Mouse (Mus musculus) thymus, adult 18-20 months (tissue): Measurements from ENCODE around the gene Thoc6.

Experiments
- DNase-seq, 2 experiments: peaks; one replicate each; pipeline ENCODE4 v3.0.0; 2022; ENCODE audit warnings: mixed read lengths in 2 of 2

Thoc6 gene

DNA sequence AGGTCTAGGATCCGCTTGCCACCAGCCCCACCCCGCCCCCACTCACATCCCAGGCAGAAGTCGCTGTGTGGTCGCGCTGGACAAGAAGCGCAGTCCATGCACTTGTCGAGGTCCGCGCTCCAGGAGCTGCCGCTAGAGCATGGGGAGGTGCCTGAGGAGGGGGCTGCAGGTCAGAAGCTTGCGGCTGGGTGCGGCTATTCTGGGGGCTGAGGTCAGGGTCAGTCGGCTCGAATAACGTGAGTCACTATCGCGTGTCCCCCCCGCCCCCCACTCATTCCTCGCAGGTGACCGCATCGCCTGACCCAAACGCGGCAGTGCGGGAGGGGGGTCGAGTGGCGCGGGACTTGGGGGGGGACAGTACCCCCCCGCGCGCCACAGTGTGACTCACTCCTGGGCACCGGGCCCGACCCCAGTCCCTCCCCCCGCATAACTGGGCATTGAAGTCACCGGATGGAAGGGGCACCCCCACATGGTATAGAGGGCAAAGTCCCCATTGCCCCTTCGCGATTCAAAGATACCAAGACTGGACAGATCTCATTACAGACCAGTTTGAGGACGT lies 2.9 kb upstream of the Thoc6 start:
- peak in 1 of 2 experiments; percentile 33 for DNase-seq

DNA sequence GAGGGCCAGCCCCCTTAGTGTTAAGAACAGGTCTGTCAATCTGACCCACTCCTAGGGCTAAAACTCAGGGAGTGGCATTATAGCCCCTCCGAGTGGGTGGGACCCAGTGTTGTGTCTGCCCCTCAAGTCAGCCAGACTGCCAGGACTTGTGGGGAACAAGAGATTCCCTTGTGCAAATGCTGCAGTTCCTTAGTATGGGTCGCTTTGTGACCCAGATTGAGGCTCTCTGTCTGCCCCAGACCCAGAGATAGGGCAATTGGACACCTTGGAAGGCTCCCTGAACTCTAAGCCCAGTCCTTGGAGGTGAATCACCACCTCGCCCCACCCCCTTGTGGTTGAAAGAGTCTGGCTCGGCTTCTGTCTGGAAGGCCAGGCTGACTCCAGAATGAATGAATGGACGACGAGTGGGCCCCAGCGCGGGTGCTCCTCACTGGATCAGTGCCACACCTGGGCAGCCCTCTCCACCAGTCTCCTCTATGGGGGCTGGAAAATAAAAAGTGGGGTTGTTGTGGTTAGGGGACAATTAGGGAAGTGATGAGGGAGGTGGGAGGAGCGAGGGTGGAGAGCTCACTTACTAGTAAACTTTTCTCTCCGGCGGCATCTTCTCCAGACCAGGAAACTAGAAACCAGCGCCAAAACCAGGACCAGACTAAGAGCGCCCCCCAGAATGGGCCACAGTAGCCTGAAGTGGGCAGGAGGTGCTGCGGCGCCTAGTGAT lies 2.0 kb upstream of the Thoc6 start:
- peak in 1 of 2 experiments; percentile 29 for DNase-seq

DNA sequence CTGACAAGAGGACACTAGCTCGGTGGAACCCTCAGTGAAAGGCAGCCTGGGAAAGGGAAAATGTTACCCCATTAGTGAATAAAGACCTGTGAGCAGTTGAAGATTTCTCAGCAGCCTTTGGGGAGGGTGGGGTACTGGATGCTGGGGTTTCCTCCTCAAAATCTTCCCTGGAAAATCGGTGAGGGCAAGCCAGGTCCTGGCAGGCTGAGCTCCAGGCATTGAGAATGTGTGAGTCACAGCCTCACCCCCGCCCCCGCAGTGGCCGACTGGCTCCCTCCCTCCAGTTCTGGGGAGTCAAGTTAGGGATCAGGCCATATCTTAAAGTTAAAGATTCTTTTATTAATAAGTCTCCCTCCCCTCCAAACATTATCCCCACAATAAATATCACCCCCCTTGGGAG lies 1.4 kb upstream of the Thoc6 start:
- DNase-seq: no peak

DNA sequence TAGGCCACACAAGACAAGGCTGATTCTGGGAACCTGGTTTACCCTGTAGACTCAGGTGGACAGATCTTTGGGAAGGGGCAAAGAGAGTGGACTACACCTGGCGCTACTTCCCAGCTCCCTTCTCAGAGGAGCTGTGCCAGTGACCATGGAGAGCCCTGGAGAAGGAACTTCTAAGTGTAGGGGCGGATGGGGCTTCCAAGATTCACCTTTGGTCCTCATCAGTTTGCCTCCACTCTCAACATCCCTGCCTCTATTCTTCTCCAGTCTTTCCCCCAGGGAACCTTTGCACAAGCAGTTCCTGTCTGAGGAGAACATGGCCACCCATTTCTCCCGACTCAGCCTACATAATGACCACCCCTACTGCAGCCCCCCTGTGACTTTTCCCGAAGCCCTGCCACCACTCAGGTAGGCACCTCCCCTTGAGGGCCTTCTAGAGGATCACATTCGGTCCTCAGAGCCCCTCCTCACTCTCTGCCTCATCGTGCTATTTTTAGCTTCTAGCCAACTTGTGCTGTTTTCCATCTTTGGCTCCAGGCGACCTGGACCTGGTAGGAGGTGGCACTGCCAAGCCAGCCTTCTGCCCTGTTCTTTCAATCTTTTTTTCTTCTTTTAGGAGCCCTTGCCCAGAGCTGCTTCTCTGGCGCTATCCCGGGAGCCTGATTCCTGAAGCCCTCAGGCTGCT lies 730 bp upstream of the Thoc6 start:
- DNase-seq: no peak

DNA sequence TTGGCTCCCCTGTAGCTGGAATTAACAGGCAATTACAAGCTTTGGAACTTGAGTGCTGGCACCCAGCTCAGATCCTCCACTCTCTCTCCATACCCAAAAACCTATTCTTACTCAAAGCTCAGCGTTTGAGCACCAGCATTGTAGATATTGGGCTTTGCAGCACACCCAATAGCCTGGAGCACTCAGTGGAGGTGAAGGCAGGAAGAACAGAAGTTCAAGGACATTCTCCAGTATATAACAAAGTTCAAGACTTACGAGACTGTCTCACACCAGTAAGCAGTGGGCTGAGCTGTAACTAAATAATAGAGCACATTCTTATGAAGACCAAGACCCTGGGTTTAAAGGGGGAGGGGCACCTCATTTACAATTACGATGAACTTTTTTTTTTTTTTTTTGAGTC lies 921 bp downstream of the Thoc6 start:
- no peak for DNase-seq

DNA sequence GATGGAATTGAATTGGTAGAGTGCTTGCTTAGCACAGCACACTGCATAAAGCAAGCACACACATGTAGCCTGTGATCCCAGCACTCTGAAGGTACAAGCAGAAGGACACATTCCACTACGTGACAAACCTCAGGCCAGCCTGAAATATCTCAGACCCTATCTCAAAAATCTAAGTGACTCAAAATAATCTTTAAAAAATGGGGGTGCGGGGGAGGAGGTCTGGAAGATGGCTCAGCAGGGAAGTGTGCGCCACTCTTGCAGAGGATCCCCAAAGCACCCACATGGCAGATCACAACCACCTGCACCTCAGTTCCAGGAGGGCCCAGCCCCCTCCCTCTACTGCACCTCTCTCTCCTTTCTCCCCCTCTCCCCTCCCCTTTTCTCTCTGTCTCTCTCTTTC lies 2.2 kb downstream of the Thoc6 start:
- DNase-seq: no peak

DNA sequence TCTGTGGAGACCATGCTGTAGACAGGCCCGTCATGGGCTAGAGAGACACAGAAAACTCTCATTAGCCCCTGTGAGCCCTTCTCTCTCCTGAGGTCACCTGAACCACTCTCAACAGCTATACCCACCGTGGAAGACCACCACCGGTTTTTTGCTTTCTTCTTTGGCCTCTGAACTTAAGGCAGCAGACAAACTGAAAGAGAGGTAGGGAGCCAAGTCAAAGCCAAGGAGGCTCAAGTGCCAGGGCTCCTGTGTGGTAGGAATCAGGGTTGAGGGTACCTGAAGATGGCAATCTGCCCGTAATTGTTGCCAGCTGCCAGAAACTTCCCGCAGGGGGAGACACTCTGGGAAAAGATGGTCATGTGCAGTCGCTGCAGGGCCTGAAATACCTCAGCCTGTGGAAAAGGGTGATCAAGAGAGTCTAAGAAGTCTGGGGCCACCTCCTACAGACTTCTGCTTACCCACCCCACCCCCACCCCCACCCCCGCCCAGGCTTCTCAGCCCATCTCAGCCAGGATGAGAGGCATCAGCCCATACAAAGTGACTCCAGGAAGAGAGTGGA lies 3.1 kb downstream of the Thoc6 start:
- DNase-seq: no peak

DNA sequence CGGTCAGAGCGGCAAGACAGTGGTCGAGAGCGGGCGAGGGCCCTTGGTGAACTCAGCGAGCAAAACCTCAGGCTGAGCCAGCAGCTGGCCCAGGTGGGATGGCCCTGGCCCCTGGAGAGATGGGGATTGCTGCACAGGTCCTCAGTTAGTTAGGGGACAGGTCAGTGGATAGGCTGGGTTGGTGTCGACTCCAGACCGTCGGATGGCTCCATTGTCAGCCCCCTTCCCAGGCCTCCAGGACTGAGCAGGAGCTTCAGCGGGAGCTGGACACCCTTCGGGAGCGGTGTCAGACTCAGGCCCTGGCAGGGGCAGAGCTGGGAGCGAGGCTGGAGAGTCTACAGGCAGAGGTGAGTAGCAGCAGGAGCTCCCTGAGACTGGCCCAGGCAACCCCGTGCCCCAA lies 8.2 kb downstream of the Thoc6 start:
- no peak for DNase-seq

DNA sequence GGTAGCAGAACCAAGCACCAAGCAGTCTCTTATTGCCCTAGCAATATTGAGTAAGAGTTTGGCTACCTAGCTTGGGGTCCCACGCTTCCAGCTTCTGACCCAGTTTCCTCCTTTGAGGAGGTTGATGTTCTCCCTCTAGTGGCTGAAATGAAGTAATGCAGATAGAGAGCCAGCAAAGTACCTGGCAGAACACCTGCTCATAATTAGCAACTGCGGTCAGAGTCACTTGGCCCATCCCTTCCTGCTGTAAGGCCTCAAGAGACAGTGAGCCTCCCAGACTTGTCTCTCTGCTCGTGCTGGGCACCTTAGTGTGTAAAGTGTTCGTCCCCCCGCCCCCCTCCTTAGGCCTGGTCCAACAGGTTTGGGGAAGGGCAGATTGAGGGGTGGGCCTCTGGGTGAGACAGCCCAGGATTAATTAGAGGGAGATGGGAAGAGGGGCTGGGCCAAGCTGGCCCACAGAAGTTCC lies 9.1 kb downstream of the Thoc6 start:
- DNase-seq: no peak

DNA sequence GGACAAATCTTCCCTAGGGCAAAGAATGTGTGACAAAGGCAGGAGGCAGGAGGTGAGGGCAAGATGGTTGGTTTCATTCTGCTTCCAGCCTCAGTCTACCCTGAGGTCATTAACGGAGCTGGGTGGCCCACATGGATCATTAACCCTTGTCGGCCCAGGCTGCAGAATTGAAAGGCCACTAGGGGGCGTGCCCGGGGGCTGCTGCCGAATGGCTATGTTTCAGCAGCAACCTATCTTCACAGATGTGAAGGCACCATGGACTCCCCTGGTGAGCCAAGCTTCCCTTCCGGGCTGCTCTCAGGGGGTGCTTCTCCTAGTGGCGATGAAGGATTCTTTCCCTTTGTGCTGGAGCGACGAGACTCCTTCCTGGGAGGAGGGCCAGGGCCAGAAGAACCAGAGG lies 12.2 kb downstream of the Thoc6 start:
- DNase-seq: no peak

DNA sequence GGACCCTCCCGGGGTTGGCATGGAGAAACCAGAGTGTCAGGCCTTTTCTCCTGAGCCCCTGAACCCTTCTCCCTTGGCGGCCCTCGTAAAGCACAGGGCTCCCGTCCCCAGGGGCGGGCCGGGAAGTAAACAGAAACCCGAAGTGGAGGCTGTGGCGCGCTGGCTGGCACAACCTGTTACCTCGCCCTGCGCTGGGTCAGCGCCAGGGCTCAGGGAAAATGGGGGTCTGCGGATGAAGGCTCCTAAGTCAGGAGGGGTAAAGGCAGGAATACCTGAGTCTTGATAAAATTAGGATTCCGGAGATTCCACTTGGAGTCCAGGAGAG lies 12.8 kb downstream of the Thoc6 start:
- no peak for DNase-seq

DNA sequence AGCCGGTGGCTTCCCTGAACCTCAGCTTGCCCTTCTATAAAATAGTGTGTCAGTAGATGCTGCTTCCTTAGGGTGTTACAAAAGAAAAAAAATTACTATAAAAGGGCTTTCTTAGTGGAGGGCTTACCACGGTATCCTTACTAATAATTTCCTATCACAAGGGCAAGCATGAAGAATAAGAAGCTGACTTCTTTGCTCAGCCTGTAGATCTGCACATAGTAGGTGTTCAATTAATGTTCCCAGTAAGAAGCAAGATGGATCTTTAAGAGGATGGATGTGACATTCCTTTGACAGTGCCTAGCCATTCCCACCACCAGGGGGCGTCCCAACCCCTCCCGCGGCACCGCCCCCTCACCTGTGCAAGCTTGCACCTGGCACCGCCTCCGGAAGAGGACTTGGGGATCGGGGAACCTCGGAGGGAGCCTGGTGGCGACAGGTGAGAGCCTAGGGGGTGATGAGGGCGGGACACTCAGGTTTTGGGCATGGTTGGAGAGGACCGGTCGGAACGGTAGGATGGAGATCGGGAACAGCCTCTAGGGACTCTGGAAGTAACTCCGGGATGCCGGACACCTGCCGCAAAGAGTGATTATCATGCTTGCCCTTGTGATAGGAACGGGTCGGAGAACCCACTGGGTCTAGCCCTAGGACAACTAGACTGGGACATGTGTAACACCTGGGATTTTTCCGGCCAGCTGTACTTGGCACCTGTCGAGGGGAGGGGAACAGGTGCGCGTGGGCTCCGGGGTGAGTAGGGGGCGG lies 13.4 kb downstream of the Thoc6 start, which contains the start of gene Bicdl2:
Bicdl2 (plus strand) TSS at position 390 of the 759 bp plus-strand sequence.
- no peak for DNase-seq

DNA sequence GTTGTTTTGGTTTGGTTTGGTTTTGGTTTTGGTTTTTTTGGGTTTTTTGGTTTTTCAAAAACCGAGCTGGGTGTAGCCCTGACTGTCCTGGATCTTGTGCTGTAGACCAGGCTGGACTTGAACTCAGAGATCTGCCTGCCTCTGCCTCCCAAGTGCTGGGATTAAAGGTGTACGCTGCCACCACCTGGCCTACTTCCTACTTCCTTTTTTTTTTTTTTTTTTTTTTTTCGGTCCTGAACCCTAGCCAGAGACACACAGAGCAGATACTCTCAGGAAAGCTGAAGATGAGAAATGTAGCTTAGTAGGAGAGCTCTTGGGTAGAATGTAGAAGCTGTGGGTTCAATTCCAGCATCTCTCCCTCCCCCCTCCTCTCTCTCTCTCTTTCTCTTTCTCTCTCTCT lies 15.2 kb downstream of the Thoc6 start:
- DNase-seq: no peak

DNA sequence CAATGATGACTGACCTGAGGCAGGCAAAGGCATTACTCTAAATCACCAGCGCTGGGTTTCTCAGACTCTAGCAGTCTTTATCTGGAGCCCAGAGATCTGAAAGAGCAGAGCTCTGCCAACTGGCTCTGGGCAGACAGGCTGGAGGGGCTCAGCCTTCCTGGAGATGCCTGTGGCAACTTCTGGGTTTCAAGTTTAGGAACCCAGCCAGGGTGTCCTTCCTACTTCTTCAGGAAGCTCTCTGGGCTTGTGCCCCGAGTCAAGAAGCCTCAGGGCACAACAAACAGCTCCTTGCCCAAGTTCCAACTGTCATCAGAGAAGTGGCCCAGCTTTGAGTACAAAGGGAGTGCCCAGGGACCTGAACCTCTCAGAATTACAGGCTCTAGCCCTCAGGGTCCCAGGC lies 19.3 kb downstream of the Thoc6 start:
- DNase-seq: no peak

DNA sequence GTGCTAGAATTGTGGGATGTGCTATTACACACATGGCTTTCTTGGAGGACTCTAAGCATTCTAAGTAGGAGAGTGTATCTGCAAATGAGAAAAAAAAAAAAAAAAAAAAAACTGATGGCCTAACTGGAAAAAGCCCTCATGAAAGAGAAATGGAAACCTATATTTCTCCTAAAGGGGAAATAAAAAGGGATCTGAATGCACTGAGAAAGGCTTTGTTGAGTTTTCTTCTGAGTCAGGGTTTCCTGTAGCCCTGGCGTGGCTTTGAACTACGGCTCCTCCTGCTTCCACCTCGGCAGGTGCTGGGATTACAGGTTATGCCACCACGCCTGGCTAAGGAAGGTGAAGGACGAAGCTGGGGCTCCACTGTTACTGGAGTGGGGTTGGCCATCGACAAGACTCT lies 19.7 kb downstream of the Thoc6 start:
- DNase-seq: no peak

DNA sequence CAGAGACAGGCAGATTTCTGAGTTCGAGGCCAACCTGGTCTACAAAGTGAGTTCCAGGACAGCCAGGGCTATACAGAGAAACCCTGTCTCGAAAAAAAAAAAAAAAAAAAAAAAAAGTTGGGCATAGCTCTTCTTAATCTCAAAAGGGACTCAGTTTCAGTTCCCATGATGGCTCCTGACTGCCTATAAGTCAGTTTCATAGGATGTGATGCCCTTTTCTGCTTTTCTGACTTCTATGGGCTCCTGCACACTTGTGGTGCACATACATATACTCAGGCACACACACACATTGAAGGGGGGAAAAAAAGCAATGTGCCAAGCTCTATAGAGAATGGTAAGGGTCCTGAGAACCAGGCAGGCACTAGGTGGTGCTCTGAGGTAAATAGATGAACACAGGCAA lies 20.4 kb downstream of the Thoc6 start:
- DNase-seq: no peak

DNA sequence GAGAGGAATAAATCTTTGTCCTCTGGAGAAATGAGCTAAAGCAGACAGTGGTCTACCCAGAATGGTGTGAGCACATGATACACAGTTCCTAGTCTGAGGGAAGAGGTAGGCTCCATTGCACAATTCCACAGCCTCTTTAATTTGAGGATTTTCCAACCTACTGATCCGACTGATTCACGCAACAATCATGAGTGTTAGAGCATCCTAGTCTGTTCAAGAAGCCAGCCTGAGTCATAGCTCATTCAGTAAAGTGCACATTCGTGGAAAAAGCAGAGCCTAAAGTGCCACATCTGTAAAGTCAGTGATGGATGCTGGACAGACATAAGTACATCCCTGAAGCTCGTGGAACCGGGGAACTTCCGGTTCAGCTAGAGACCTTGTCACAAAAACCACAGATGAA lies 22.3 kb downstream of the Thoc6 start:
- no peak for DNase-seq

DNA sequence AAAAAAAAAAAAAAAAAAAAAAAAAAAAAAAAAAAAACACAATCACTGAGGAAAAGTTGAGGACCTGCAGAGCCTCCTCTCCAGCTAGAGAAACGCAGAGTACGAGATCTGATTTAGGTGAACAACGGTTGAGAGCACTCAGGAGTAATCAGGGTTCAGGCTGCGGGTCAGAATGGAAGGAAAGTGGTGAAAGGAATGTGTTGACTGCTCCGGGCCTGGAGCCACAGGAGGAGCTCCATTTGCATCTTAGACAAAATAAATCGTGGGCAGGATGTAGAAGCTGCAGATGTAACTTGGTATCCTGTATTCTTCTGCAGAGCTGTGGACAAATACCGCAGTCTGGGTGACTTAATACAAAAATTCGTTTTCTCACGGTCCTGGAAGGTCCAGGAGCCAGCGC lies 27.8 kb downstream of the Thoc6 start:
- DNase-seq: no peak

DNA sequence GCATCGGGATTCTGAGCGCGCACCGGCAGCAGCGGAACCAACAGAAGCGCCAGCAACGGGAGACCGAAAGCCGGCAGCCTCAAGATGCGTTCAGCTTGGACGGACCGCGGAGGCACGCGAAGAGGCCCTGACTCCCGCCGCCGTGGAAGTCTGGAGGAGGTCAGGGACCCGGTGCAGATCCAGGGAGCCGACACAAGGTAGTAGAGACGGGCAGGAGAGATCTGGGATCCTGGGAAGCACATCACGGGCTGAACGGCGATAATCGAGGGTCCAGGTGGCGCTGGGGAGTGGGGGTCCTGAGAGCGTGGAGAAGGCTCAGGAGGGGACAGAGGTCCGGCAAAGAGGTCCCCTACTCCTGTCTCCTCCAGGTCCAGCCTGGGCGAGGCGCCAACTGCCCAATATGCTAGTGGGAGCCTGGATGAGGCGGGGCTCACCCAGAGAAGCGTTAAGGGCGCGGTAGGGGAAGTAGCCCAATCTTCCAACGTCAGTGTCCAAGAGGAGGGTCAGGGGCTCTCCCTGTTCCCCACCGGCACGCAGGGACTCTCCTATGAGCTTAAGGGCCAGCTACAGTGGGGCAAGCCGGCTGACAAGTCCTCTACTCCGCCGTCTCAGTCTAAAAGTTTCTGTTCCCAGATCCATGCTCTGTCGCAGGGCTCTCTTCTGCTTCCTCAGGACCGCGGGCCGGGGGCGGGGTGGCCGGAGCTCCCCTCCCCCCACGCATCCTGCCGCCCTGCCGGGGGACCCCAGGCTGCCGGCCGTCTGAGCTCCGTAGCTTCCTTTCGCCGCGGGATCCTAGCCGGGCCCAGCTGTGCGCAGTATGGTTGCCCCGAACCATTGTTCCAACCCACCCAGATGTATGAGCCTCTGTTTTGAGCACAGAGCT lies 28.8 kb downstream of the Thoc6 start, which contains the start of gene Mmp25:
Mmp25 (minus strand) TSS at position 665 of the 883 bp plus-strand sequence.
- no peak for DNase-seq

DNA sequence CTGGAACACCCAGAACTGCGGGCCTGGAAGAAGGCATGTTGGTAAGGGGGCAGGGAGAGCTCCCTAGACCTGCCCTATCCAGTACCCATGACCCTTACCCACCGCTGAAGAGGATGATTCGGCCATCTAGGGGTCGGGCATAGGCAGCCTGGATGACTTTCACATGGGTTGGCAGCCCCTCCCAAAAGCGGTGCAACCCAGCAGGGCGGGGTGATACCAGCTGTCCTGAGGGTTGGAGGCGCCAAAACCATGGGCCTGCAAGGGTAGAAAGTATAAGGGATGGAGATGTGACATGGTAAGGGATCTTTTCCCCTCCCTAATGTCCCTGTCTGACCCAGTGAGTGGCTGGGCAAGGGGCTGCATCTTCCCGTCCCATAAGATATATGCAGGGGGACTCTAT lies 42.4 kb downstream of the Thoc6 start:
- no peak for DNase-seq

DNA sequence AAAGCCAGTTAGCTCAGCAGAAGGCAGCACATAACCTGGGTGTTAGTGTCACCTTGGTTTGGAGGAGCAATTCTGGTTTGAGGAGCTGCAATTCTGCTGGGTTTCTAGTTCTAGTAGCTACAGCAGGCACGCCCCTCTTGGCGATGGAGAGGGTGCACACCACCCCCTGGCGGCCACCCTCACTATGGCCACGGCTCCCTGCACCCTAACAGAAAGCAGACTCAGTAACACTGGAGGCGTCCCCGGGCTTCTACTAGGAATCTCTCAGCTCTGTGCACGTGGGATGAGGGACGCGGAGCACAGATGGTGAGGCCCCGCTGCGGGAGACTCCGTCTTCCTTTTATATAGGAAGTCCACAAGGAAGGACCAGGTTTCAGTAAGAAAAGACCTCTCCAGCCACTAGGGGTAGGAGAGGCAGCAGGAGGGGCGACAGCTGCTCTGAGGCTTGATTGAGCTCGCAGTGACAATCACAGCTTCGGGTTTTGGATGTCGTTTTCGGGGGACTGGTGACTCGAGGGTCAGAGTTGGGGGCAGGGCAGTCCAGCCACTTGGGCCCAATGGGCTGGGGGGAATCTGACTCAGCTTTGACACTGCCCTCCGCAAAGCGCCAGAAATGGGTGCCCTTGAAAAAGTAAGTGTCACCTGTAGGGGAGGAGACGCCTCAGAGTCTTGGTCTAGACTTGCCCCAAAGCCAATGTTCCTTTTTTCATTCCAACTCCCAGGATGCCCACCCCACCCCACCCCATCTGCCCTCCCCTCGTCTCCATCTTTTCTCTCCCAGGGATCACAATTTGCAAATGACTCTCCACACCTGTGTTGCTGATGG lies 43.3 kb downstream of the Thoc6 start:
- peak; percentile 52 to 53 for DNase-seq
